Mouse (Mus musculus) stomach, embryonic 14.5 days (tissue): ENCODE data around the gene Pkd2. TPM values are rescaled to one million over a fixed set of nuclear protein-coding genes. Genes with fewer than 3 reads are reported as not detected.

Source experiments
- ATAC-seq: fragments of 200-750 bp; cut with Nextera tagmentation; 2 replicates; pipeline ENCODE4 v1.8.0; 2017; ENCODE audit warnings: low read depth, moderate TSS enrichment; ENCODE audit not compliant: insufficient number of reproducible peaks, insufficient read depth, low FRiP score
- H3K27ac ChIP-seq: fragments of 300-500 bp; sonication (generic); 2 replicates; pipeline ENCODE4 v1.5.1; 2014; ENCODE audit warnings: mild to moderate bottlenecking, low read length, moderate library complexity, mixed read lengths
- H3K27me3 ChIP-seq: fragments of 300-500 bp; sonication (generic); 2 replicates; pipeline ENCODE4 v1.6.1; 2014; ENCODE audit warnings: low read length, control low read depth, mixed read lengths; ENCODE audit not compliant: control insufficient read depth, insufficient read depth
- H3K36me3 ChIP-seq: fragments of 300-500 bp; sonication (generic); 2 replicates; pipeline ENCODE4 v1.6.1; 2014; ENCODE audit warnings: mild to moderate bottlenecking, control low read depth, low read length, moderate library complexity, mixed read lengths; ENCODE audit not compliant: control insufficient read depth, insufficient read depth
- H3K4me1 ChIP-seq: fragments of 300-500 bp; sonication (generic); 2 replicates; pipeline ENCODE4 v1.6.1; 2014; ENCODE audit warnings: low read length, control low read depth, mixed read lengths; ENCODE audit not compliant: control insufficient read depth, insufficient read depth
- H3K4me2 ChIP-seq: fragments of 300-500 bp; sonication (generic); replicated peaks from 2 replicates; pipeline ENCODE4 v1.6.1; 2014; ENCODE audit warnings: low read depth, low read length, control low read depth
- H3K4me3 ChIP-seq: fragments of 300-500 bp; sonication (generic); 2 replicates; pipeline ENCODE4 v1.5.1; 2014; ENCODE audit warnings: low read depth, low read length, control low read depth
- H3K9ac ChIP-seq: fragments of 300-500 bp; sonication (generic); replicated peaks from 2 replicates; pipeline ENCODE4 v1.6.1; 2014; ENCODE audit warnings: low read depth, mild to moderate bottlenecking, control low read depth, low read length, moderate library complexity, mixed read lengths
- H3K9me3 ChIP-seq: fragments of 300-500 bp; sonication (generic); 2 replicates; pipeline ENCODE4 v1.6.1; 2016; ENCODE audit warnings: low read depth, low read length, control low read depth; ENCODE audit not compliant: control insufficient read depth
- WGBS: fragments of 180-500 bp; shearing (Covaris S2); extraction: QIAGEN DNeasy Blood & Tissue Kit; methylation state at CpG from one replicate; pipeline ENCODE4 v1.1.7; 2014; 5-methylcytosine and 5-hydroxymethylcytosine counted together
- polyA plus RNA-seq: library from polyadenylated mRNA; unstranded; fragments of >200 nt; fragmentation: Nextera tagmentation; extraction: Ambion mirVana; gene quantifications from 2 replicates; pipeline ENCODE4 v1.2.1, GENCODE M21; 2014

Pkd2 gene
- polyA plus RNA-seq, 1 experiment from 2014 or later, result 29.2 TPM

DNA sequence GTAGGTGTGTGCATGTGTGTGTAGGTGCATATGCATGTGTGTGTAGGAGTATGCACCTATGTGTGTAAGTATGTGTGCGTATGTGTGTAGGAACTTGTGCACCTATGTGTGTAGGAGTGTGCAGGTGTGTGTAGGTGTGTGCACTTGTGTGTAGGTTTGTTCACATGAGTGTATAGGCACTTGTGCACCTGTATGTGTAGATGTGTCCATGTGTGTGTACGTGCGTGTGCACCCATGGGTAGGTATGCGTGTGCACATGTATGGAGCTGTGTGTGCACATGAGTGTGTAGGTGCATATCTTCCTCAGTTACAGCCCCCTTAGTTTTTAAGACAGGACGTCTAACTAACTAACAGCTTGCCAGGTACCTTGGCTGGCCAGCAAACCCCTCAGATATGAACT is 9.3 kb downstream of the Pkd2 start:
- Histone ChIP-seq H3K4me1 (no peaks in the 10 kb centered on the region), H3K4me2 (no peak overlapping the region), H3K9ac (no peak overlapping the region), H3K27me3 (no peaks in the 10 kb centered on the region), H3K9me3 (no peaks in the 10 kb centered on the region), H3K36me3 (peaks cover 52% of the 10 kb centered on the region), H3K27ac (no peak overlapping the region), H3K4me3 (no peak overlapping the region)
- ATAC-seq, result no peak
- WGBS, result 92% methylated on average over 5 of the region's 5 CpGs

DNA sequence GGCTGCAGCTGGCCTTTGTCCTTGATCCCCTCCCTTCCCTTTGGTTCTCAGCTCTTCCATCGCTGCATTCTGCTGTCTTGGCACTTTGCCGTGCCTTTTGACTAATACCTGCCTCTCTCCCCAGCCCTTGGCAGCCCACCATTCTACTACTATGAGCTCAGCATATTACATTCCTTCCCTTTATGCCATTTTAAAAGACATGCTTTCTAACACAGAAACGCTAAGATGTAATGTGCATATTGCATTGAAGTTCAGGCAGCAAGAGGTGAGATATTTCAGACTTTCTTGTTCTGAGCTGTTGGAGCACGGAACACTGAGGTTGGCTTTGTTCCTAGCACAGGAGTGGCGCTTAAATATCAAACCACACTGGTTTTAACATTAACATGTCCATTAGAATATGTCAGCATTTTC is 11.7 kb downstream of the Pkd2 start:
- 79% methylated on average over 5 of the region's 5 CpGs for WGBS
- no peak overlapping the region for H3K4me2 ChIP-seq
- H3K9me3 ChIP-seq, result no peaks in the 10 kb centered on the region
- H3K36me3 ChIP-seq, result peaks cover 45% of the 10 kb centered on the region
- no peaks in the 10 kb centered on the region for H3K27me3 ChIP-seq
- no peak for ATAC-seq
- H3K4me3 ChIP-seq, result no peak overlapping the region
- no peak overlapping the region for H3K27ac ChIP-seq
- H3K9ac ChIP-seq, result no peak overlapping the region
- H3K4me1 ChIP-seq, result no peaks in the 10 kb centered on the region

DNA sequence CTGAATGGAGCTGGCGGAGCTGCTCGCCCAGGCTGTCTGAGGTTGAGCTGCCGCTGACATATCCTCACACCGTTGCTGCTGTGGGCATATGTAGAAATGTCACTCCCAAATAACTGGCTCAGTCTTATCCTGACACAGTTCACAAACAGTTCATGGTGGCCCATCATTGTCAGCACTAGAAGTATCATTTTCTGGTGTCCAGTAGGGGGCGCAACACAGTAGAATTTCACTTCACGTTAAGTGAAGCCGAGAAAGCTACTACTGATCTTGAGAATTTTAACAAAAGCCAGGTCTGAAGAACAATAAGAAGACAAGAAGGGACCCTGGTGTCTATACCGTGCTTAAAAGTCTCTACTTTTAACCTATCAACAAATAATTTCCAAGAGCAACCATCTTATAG is 13.1 kb downstream of the Pkd2 start:
- Histone ChIP-seq H3K27ac (no peak overlapping the region), H3K4me2 (no peak overlapping the region), H3K4me1 (no peaks in the 10 kb centered on the region), H3K27me3 (no peaks in the 10 kb centered on the region), H3K9ac (no peak overlapping the region), H3K9me3 (no peaks in the 10 kb centered on the region), H3K36me3 (peaks cover 43% of the 10 kb centered on the region), H3K4me3 (no peak overlapping the region)
- WGBS, result 95% methylated on average over 8 of the region's 8 CpGs
- no peak for ATAC-seq

DNA sequence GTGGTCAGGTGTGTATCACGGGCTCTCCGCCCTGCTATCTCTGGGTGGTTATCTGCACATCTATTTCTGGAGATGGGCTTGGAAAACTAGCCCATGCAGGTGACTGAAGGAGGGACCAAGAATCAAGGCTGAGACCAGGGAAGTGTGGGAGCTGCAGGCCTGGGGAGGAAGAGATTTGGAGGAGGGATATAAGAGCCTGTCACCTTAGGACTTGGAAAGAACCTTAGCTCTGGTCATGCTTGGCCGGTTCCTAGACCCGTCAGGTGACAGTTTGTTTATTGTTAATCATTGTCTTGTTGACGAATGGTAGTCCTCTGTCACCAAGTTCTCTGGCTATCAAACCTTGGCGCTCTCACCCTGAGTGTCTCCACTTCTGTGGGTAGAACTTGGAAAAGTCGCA is 21.1 kb downstream of the Pkd2 start:
- no peaks in the 10 kb centered on the region for H3K9me3 ChIP-seq
- no peak overlapping the region for H3K9ac ChIP-seq
- H3K27me3 ChIP-seq, result no peaks in the 10 kb centered on the region
- H3K27ac ChIP-seq, result no peak overlapping the region
- no peak overlapping the region for H3K4me3 ChIP-seq
- no peak for ATAC-seq
- 67% methylated on average over 7 of the region's 7 CpGs for WGBS
- no peak overlapping the region for H3K4me2 ChIP-seq
- H3K36me3 ChIP-seq, result peaks cover 64% of the 10 kb centered on the region
- H3K4me1 ChIP-seq, result no peaks in the 10 kb centered on the region

DNA sequence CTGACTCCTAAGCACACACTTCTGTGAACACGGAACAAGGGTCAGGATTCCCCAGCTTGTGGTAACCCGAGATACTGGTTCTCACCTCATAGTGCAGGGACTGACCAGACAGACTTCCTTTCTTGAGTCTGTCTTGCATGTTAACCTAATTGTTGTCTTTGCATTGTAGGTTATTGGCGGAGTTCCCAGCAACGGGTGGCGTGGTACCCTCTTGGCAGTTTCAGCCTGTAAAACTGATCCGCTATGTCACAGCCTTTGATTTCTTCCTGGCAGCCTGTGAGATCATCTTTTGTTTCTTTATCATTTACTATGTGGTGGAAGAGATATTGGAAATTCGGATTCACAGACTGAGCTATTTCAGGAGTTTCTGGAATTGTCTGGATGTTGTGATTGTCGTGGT is 23.6 kb downstream of the Pkd2 start:
- Histone ChIP-seq H3K4me3 (no peak overlapping the region), H3K36me3 (peaks cover 76% of the 10 kb centered on the region), H3K4me2 (no peak overlapping the region), H3K9me3 (no peaks in the 10 kb centered on the region), H3K4me1 (no peaks in the 10 kb centered on the region), H3K27me3 (no peaks in the 10 kb centered on the region), H3K9ac (no peak overlapping the region), H3K27ac (no peak overlapping the region)
- 86% methylated on average over 8 of the region's 8 CpGs for WGBS
- no peak for ATAC-seq

DNA sequence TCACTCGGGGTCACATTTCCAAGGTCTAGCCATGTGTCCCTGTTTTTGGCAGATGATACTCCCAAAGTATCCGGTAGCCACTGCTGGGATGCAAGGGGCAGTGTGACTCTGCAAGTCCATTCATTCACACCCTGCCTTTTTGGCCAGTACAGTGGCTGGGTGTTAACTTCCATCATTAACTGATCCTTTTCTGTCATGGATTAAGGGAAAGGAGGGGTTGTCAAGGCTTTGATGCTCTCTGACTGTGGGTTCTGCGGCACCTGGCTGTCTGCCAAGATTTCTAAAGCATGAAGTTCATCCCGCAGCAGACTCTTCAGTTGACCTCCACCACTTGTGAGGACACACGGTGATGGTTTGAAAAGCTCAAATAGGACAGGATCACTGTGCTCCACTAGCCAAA is 32.3 kb downstream of the Pkd2 start:
- Histone ChIP-seq H3K4me2 (no peak overlapping the region), H3K27me3 (no peaks in the 10 kb centered on the region), H3K27ac (no peak overlapping the region), H3K9ac (no peak overlapping the region), H3K36me3 (peaks cover 62% of the 10 kb centered on the region), H3K4me1 (no peaks in the 10 kb centered on the region), H3K9me3 (no peaks in the 10 kb centered on the region), H3K4me3 (no peak overlapping the region)
- 56% methylated on average over 5 of the region's 5 CpGs for WGBS
- no peak for ATAC-seq

DNA sequence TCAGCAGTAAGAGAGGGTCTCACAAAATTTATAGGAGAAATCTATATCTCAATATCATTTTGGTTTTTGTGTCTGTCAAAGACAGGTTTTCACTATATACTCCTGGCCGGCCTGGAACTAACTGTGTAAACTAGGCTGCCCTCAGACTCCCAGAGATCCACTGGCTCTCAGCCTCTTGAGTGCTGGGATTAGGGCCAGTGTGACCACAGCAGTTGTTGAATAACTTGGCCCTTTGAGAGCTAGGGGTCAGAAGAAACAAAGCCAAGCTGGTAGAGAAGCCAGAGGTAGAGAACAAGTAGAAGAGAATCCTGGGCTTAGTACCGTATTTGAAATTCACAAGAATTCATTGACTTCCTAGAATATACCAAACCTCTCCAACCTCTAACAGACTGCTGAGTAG is 45.6 kb downstream of the Pkd2 start:
- H3K9ac ChIP-seq, result no peak overlapping the region
- no peaks in the 10 kb centered on the region for H3K27me3 ChIP-seq
- no peak overlapping the region for H3K4me2 ChIP-seq
- 93% methylated on average over 2 of the region's 2 CpGs for WGBS
- H3K27ac ChIP-seq, result no peak overlapping the region
- no peaks in the 10 kb centered on the region for H3K9me3 ChIP-seq
- H3K36me3 ChIP-seq, result peaks cover 25% of the 10 kb centered on the region
- H3K4me1 ChIP-seq, result peaks cover 8% of the 10 kb centered on the region
- no peak for ATAC-seq
- no peak overlapping the region for H3K4me3 ChIP-seq

DNA sequence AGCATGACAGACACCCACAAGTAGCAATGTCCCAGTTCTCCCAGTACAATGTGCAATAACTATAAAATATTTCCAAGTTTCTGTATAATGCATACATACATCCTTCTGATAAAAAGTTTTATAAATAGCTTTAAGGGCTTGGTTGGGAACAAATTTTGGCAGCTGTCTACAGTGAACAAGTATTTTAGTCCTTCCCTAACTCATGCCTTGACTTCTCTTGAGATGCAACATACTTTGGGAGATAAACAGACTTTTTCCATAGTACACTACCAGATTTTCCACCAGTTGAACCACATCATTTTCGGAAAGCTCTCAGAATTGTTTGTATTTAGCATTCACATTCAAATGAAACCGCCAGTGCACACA is 48.6 kb downstream of the Pkd2 start:
- H3K4me2 ChIP-seq, result peak overlapping the region; percentile 68
- no peaks in the 10 kb centered on the region for H3K9me3 ChIP-seq
- H3K27me3 ChIP-seq, result no peaks in the 10 kb centered on the region
- H3K4me1 ChIP-seq, result peaks cover 8% of the 10 kb centered on the region
- WGBS, result 0% methylated on average over 2 of the region's 2 CpGs
- H3K27ac ChIP-seq, result peak overlapping the region; percentile 15; the same call in 1 of the 2 replicates
- no peak overlapping the region for H3K9ac ChIP-seq
- H3K4me3 ChIP-seq, result peak overlapping the region; percentile 73
- peaks cover 14% of the 10 kb centered on the region for H3K36me3 ChIP-seq
- peak; percentile 15; the same call in 1 of the 2 replicates for ATAC-seq

DNA sequence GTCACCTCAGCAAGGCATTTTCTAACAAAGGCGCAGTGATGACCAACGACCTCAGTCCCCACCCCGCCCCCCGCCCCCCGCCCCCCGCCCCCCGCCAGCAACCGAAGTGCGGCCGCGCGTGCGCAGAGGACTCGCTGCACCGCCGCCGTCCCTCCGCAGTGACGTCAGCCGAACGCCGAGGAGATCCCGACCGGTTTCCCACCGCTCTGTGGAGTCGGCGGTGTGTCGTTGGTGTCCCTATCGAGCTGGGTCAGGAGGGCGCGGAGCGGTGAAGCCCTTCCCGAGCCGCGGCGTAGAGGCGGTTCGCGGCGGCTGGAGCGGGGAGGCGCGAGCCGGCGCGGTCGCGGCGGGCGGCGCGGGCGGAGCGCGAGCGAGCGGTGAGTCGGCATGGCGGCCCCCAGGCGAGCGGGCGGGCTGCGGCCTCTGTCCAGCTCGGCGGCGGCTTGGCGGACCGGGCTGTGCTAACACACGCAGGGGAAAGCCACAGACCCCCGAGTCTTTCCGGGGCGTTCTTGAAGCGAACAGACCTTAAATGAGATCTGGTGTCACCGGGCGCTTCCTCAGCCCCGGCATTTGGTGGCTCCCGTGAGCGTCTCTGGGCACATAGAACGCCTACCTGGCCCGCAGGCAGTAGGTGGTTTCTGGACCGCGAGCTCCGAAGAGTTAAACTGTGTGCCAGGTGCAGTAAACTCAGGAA is 49.1 kb downstream of the Pkd2 start, which contains the start of gene BC005561:
BC005561 (plus strand) TSS at position 158 of the 697 bp plus-strand sequence.
- Histone ChIP-seq H3K9ac (peak within 1 kb of the TSS; percentile 90), H3K27ac (peak within 1 kb of the TSS; percentile 89), H3K27me3 (no peaks in the 10 kb centered on the region), H3K4me1 (peaks cover 8% of the 10 kb centered on the region), H3K4me3 (peak within 1 kb of the TSS; percentile 73), H3K36me3 (peaks cover 12% of the 10 kb centered on the region), H3K4me2 (peak within 1 kb of the TSS; percentile 68), H3K9me3 (no peaks in the 10 kb centered on the region)
- ATAC-seq, result peak; percentile 91
- WGBS, result under 1% methylated on average over 68 of the region's 83 CpGs
